Mouse (Mus musculus) liver, embryonic 18 days (tissue): ENCODE measurements around the gene Gm35549. TPM values are rescaled to one million over a fixed set of nuclear protein-coding genes. Genes with fewer than 3 reads are reported as not detected.

Source experiments
- polyA plus RNA-seq: library from polyadenylated mRNA; depleted of rRNA; stranded (reverse); fragments of >200 nt; gene quantifications from 2 replicates; pipeline ENCODE4 v1.2.3, GENCODE M21; 2012; rRNA removed

The Gm35549 gene
- not detected in 2 replicates for polyA plus RNA-seq

DNA sequence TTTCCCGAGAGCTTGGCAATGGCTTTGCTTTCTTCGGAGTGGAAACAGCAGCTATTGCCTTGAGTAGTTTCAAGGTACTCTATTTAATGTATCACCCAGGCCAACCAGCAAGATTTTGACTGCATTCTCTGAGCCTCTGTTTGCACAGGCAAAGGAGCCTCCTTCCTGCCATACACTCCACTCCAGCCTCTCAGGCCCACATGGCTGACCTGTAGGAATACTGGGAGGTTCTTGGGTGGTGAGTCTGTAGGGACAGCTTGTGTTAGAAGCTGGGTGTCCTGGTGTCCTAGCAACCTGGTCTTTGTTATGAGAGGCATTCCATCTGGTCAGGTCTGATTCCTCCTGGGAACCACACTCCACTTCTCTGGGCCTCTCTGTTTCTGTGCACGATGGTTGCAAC is at the start of gene Gm35549:
Gm35549 (minus strand) TSS at position 276 of the 400 bp plus-strand sequence.

DNA sequence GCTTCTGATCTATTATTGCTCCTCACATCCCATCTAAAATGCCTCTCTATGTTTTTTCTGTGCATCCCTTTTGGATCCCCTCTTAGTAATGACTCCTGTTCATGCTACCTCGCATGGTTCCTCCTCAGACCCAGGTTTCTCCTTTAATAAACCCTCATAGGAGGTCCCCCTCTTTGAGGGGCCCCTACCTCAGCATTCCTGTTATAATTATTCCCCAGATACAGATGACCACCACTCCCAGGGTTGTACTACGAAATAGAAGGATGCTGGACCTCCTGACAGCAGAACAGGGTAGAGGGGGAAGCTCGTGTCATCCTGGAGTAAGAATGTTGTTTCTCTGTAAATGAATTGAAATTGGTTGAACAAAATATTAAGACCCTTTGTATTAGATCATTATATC is 41.5 kb upstream of the Gm35549 start, which contains the start of gene Zkscan7:
Zkscan7 (plus strand) TSS at position 301 of the 400 bp plus-strand sequence.

DNA sequence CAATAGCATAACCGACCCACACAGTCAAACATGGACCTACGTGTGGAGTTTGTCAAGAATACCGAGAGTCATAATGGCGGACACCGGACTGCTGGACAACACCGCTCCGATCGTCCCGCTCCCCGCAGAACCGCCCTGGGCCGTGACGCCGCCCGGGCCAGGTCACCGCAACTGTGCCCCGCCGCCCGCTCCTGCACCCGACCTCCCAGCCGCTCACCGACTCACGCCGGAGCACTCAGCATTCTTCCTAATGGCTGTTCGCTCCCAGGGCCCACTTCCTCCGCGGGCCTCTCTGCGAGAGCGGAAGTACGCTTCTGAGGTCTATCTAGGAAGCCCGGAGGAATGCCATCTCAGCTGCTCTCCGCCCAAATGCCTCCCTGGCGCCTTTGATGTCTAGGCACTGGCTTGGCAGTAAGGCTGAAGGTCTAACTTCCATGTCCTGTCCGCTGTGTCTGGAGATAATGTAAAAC is 21.9 kb upstream of the Gm35549 start, which contains the start of gene Zfp445:
Zfp445 (minus strand) TSS at position 310 of the 470 bp plus-strand sequence.

DNA sequence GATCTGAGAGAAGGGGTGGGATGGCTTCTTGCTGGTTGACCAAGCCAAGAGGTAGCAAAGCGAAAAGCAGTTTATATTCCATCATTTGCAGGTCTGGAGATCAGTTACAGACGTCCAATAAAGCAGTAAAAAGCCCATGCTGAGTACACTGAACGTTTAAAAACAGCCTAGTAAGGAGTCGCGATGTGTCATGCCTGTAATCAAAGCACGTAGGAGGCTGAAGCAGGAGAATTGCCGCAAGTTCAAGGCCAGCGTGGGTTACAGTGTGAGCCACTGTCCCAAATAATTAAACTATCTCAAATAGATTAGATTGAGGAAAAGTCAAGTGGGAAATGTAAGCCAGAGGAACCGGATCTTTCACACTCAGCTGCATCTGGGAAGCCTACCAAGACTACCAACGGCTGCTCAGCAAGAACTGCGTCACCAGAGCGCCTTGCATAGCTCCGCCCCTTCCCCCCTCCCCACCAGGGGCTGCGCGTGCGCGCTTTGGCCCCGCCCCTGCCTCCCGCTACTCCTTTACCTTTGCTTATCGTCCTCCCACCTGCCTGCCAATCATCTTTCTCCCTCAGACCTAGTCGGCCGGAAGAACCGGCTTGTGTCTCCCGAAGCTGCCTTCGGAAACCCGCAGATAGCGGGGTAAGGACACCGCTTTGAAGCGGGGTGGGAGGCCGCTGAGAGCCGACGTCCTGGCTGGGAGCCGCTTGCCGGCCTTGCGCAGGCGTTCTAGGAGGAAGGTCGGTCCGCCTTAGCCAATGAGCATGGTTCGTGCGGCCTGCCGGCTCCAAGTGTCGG is 38.6 kb downstream of the Gm35549 start, which contains the start of gene Tcaim:
Tcaim (plus strand) TSS at position 487 of the 792 bp plus-strand sequence.

Other genes starting within 250 kb of the Gm35549 start
- not detected in 2 replicates for gene Topaz1, start 96.7 kb downstream of the Gm35549 start, polyA plus RNA-seq
- 2.2 and 2.3 TPM in 2 replicates for gene Tcaim, start 38.5 kb downstream of the Gm35549 start, polyA plus RNA-seq
- 20.0 and 20.1 TPM in 2 replicates for gene Zfp445, start 22.0 kb upstream of the Gm35549 start, polyA plus RNA-seq
- gene Zkscan7, start 41.6 kb upstream of the Gm35549 start, polyA plus RNA-seq: 2.5 and 2.7 TPM in 2 replicates
- 1.3 and 1.4 TPM in 2 replicates for gene Zfp105, start 79.0 kb upstream of the Gm35549 start, polyA plus RNA-seq
- 7.7 and 8.6 TPM in 2 replicates for gene 1110059G10Rik, start 107.0 kb upstream of the Gm35549 start, polyA plus RNA-seq
- 19.3 and 22.8 TPM in 2 replicates for gene Kif15, start 107.0 kb upstream of the Gm35549 start, polyA plus RNA-seq
- 5.1 and 5.4 TPM in 2 replicates for gene Tmem42, start 177.3 kb upstream of the Gm35549 start, polyA plus RNA-seq
- gene Tgm4, start 190.7 kb upstream of the Gm35549 start, polyA plus RNA-seq: 0.08 and 0.09 TPM in 2 replicates